In the genomic region with DNA sequence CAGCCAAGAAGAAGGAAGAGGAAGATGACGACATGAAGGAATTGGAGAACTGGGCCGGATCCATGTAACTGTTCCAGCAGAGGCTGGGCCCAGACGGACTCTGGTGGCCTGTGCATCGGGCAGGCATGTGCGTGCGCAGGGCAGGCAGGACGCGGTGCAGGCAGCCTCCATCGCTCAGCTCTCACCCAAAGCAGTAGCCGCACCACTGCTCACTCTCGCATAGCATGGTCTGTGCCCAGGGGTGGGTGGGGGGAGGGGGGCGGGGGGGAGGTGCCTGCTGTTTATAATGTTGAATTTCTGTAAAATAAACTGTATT, we compare ENCODE assay signal across 11 mouse cellular contexts. TPM values are rescaled to one million over a fixed set of nuclear protein-coding genes. Genes with fewer than 3 reads are reported as not detected.
DNase-seq lines count a peak whose midpoint lies in the region; ATAC-seq and TF ChIP-seq lines count a peak whose summit lies in the region.
"Had no signal": no experiment of that assay in that cellular context is flagged by ENCODE, and none has a peak within 500 bp of the region (broad histone marks: within the 10 kb centered on the region; RNA-seq: fewer than 3 reads in every experiment).

No protein-coding gene starts in this region.

- intact Hi-C loops in heart, adult 2 months (cut with DNase I), result no loop called here
- intact Hi-C loops in gastrocnemius, postnatal 36 days (cut with DNase I), result no loop called here
- intact Hi-C loops in left cerebral cortex, adult 2 months (cut with DNase I), result no loop called here

- no peaks in the 10 kb centered on the region; the same call in 1 of the 2 replicates for H3K4me1 ChIP-seq in heart, adult 2 months (ENCODE audit: control insufficient read depth, insufficient read depth, low read length)
- H3K4me1 ChIP-seq in heart, embryonic 12.5 days (replicated peaks), result no peaks in the 10 kb centered on the region
- H3K4me1 ChIP-seq in embryonic facial prominence, embryonic 15.5 days, result 0 out of 2 replicates have a peak, but pooled peaks cover 7% of the 10 kb centered on the region
- no peaks in the 10 kb centered on the region for H3K4me1 ChIP-seq in intestine, embryonic 15.5 days (replicated peaks)
- no peaks in the 10 kb centered on the region for H3K4me1 ChIP-seq in neural tube, embryonic 15.5 days
- H3K4me1 ChIP-seq: forebrain, embryonic 12.5 days had no signal

- no peak overlapping the region for H3K27ac ChIP-seq in heart, adult 2 months
- H3K27ac ChIP-seq in heart, embryonic 12.5 days (ENCODE audit: poor library complexity, severe bottlenecking), result no peak overlapping the region
- H3K27ac ChIP-seq in embryonic facial prominence, embryonic 15.5 days (replicated peaks), result no peak overlapping the region; the same call in 1 of the 2 replicates
- 0 out of 2 replicates have a peak overlapping the region, but pooled peaks have one; percentile 3 for H3K27ac ChIP-seq in intestine, embryonic 15.5 days
- H3K27ac ChIP-seq in left cerebral cortex, adult 2 months, result no peak overlapping the region
- no peak overlapping the region for H3K27ac ChIP-seq in neural tube, embryonic 15.5 days (replicated peaks)
- H3K27ac ChIP-seq: forebrain, embryonic 12.5 days had no signal

- H3K79me2 ChIP-seq in heart, adult 2 months (replicated peaks; ENCODE audit: control insufficient read depth, insufficient read depth, low read length), result no peaks in the 10 kb centered on the region; the same call in 1 of the 2 replicates

- peak; percentile 63 to 67 for DNase-seq in heart, adult 2 months
- peak; percentile 41 to 60 for DNase-seq in gastrocnemius, postnatal 36 days
- DNase-seq in frontal cortex, postnatal 25 days (ENCODE audit: low spot score in 2 of 2), result no peak
- DNase-seq in left cerebral cortex, adult 2 months (ENCODE audit: extremely low spot score in 1 of 2, low spot score in 2 of 2), result no peak
- DNase-seq: adrenal gland, adult 2 months; thymus, postnatal 14 days had no signal

- no peaks in the 10 kb centered on the region for H3K9me3 ChIP-seq in heart, embryonic 12.5 days (replicated peaks)
- H3K9me3 ChIP-seq in embryonic facial prominence, embryonic 15.5 days (replicated peaks), result no peaks in the 10 kb centered on the region
- H3K9me3 ChIP-seq in intestine, embryonic 15.5 days, result no peaks in the 10 kb centered on the region
- H3K9me3 ChIP-seq in neural tube, embryonic 15.5 days (replicated peaks), result no peaks in the 10 kb centered on the region
- H3K9me3 ChIP-seq: forebrain, embryonic 12.5 days had no signal

- ATAC-seq in heart, embryonic 12.5 days (ENCODE audit: insufficient number of reproducible peaks, low FRiP score), result no peak
- ATAC-seq in embryonic facial prominence, embryonic 15.5 days (ENCODE audit: insufficient number of reproducible peaks, low FRiP score, low TSS enrichment, low read depth), result peak; percentile 64; the same call in 1 of the 2 replicates
- ATAC-seq in intestine, embryonic 15.5 days, result peak; percentile 38; the same call in 1 of the 2 replicates
- ATAC-seq in neural tube, embryonic 15.5 days (ENCODE audit: low FRiP score), result no peak

- H3K36me3 ChIP-seq in heart, adult 2 months (ENCODE audit: control insufficient read depth, insufficient read depth, low read length), result no peaks in the 10 kb centered on the region
- H3K36me3 ChIP-seq in heart, embryonic 12.5 days, result peaks cover 73% of the 10 kb centered on the region
- peaks cover 50% of the 10 kb centered on the region for H3K36me3 ChIP-seq in embryonic facial prominence, embryonic 15.5 days
- peaks cover 37% of the 10 kb centered on the region for H3K36me3 ChIP-seq in intestine, embryonic 15.5 days
- peaks cover 46% of the 10 kb centered on the region for H3K36me3 ChIP-seq in neural tube, embryonic 15.5 days

- H3K9ac ChIP-seq in heart, adult 2 months (ENCODE audit: low read depth, low read length), result no peak overlapping the region
- H3K9ac ChIP-seq in heart, embryonic 12.5 days, result no peak overlapping the region
- no peak overlapping the region for H3K9ac ChIP-seq in embryonic facial prominence, embryonic 15.5 days
- H3K9ac ChIP-seq in intestine, embryonic 15.5 days, result no peak overlapping the region
- no peak overlapping the region for H3K9ac ChIP-seq in neural tube, embryonic 15.5 days (replicated peaks)
- H3K9ac ChIP-seq: forebrain, embryonic 12.5 days had no signal

- TF ChIP-seq POLR2A in heart, adult 2 months (IDR thresholded peaks at IDR 0.05; ENCODE audit: insufficient read depth, low read depth, low read length), result no peak

- H3K27me3 ChIP-seq in heart, adult 2 months (ENCODE audit: control insufficient read depth, insufficient read depth, low read length), result no peaks in the 10 kb centered on the region
- H3K27me3 ChIP-seq in heart, embryonic 12.5 days (replicated peaks), result no peaks in the 10 kb centered on the region
- H3K27me3 ChIP-seq in embryonic facial prominence, embryonic 15.5 days, result no peaks in the 10 kb centered on the region
- no peaks in the 10 kb centered on the region for H3K27me3 ChIP-seq in intestine, embryonic 15.5 days (replicated peaks)
- H3K27me3 ChIP-seq in neural tube, embryonic 15.5 days (replicated peaks), result no peaks in the 10 kb centered on the region
- H3K27me3 ChIP-seq: forebrain, embryonic 12.5 days had no signal

- TF ChIP-seq EP300 in heart, adult 2 months (IDR thresholded peaks at IDR 0.05; ENCODE audit: insufficient read depth, low read depth, low read length), result no peak

- no peak overlapping the region for H3K4me2 ChIP-seq in heart, embryonic 12.5 days
- H3K4me2 ChIP-seq in embryonic facial prominence, embryonic 15.5 days (replicated peaks), result no peak overlapping the region
- H3K4me2 ChIP-seq in intestine, embryonic 15.5 days (replicated peaks), result no peak overlapping the region
- no peak overlapping the region for H3K4me2 ChIP-seq in neural tube, embryonic 15.5 days
- H3K4me2 ChIP-seq: forebrain, embryonic 12.5 days had no signal

- 71% methylated on average over 12 of the region's 12 CpGs for WGBS in heart, adult 2 months
- WGBS in heart, embryonic 12.5 days, result 89% methylated on average over 12 of the region's 12 CpGs
- 85% methylated on average over 12 of the region's 12 CpGs for WGBS in embryonic facial prominence, embryonic 15.5 days
- 77% methylated on average over 12 of the region's 12 CpGs for WGBS in intestine, embryonic 15.5 days
- WGBS in neural tube, embryonic 15.5 days, result 94% methylated on average over 12 of the region's 12 CpGs

- TF ChIP-seq CTCF in heart, adult 2 months (IDR thresholded peaks at IDR 0.05), result no peak
- TF ChIP-seq CTCF in left cerebral cortex, adult 2 months (IDR thresholded peaks at IDR 0.05), result no peak

- H3K4me3 ChIP-seq in heart, adult 2 months, result no peak overlapping the region
- no peak overlapping the region for H3K4me3 ChIP-seq in heart, embryonic 12.5 days
- H3K4me3 ChIP-seq in embryonic facial prominence, embryonic 15.5 days (replicated peaks), result no peak overlapping the region
- no peak overlapping the region for H3K4me3 ChIP-seq in intestine, embryonic 15.5 days (replicated peaks)
- no peak overlapping the region for H3K4me3 ChIP-seq in left cerebral cortex, adult 2 months
- H3K4me3 ChIP-seq in neural tube, embryonic 15.5 days (replicated peaks), result no peak overlapping the region
- H3K4me3 ChIP-seq: forebrain, embryonic 12.5 days had no signal

RNA-seq across cellular contexts. Expression of gene Chmp4b, which starts 42.4 kb away (rescaled TPM):
- 100 to 1,000 TPM; 106 to 124 TPM for total RNA-seq in heart, adult 2 months (2021)
- polyA plus RNA-seq in heart, adult 2 months (2012; rRNA removed), result 64.4 and 89.4 TPM in 2 replicates
- polyA plus RNA-seq in heart, embryonic 12.5 days (2016; fragmentation: Nextera tagmentation; extraction: Ambion mirVana), result 23.3 and 24.4 TPM in 2 replicates
- 38.1 and 47.7 TPM in 2 replicates for polyA plus RNA-seq in embryonic facial prominence, embryonic 15.5 days (2015; fragmentation: Nextera tagmentation; extraction: Ambion mirVana)
- 100 to 1,000 TPM; 102 to 107 TPM for total RNA-seq in gastrocnemius, postnatal 36 days (2021)
- polyA plus RNA-seq in intestine, embryonic 15.5 days (2015; fragmentation: Nextera tagmentation; extraction: Ambion mirVana), result 36.3 and 36.4 TPM in 2 replicates
- 100 to 1,000 TPM; 215 to 217 TPM for total RNA-seq in left cerebral cortex, adult 2 months (2021)
- 29.6 and 31.5 TPM in 2 replicates for polyA plus RNA-seq in neural tube, embryonic 15.5 days (2015; fragmentation: Nextera tagmentation; extraction: Ambion mirVana)

Comparison
In these comparisons a context has a peak if more than half of its experiments do, and no peak if none do; other contexts are left out.
1. DNase-seq: peak in heart, adult 2 months (2 of 2) and gastrocnemius, postnatal 36 days (2 of 2); none in frontal cortex, postnatal 25 days (0 of 2) and left cerebral cortex, adult 2 months (0 of 2).
2. ATAC-seq: peak in embryonic facial prominence, embryonic 15.5 days (single experiment) and intestine, embryonic 15.5 days (single experiment); none in heart, embryonic 12.5 days (single experiment) and neural tube, embryonic 15.5 days (single experiment).